Mouse (Mus musculus) limb, embryonic 14.5 days (tissue): ENCODE measurements around the gene Tcte3. TPM values are rescaled to one million over a fixed set of nuclear protein-coding genes. Genes with fewer than 3 reads are reported as not detected.
"Not testable (repeated sequence)": the region's sequence is repeated elsewhere in the genome, so short reads cannot be mapped to it uniquely, and the experiment has no call there.

Experiments used
- ATAC-seq: fragments of 200-750 bp; cut with Nextera tagmentation; 2 replicates; pipeline ENCODE4 v1.8.0; 2017; ENCODE audit warnings: low read depth, moderate number of reproducible peaks, moderate TSS enrichment; ENCODE audit not compliant: low FRiP score
- DNase-seq: peaks from one replicate; pipeline ENCODE4 v3.0.0-alpha.2; 2015; ENCODE audit warnings: low spot score
- H3K27ac ChIP-seq: fragments of 300-500 bp; sonication (generic); replicated peaks from 2 replicates; pipeline ENCODE4 v1.5.1; 2014; ENCODE audit warnings: low read depth, mild to moderate bottlenecking, low read length, moderate library complexity, mixed read lengths
- H3K27me3 ChIP-seq: fragments of 300-500 bp; sonication (generic); 2 replicates; pipeline ENCODE4 v1.6.1; 2014; ENCODE audit warnings: low read length, mixed read lengths; ENCODE audit not compliant: control insufficient read depth, insufficient read depth
- H3K36me3 ChIP-seq: fragments of 300-500 bp; sonication (generic); 2 replicates; pipeline ENCODE4 v1.6.1; 2014; ENCODE audit warnings: mild to moderate bottlenecking, low read length, moderate library complexity, mixed read lengths; ENCODE audit not compliant: control insufficient read depth, insufficient read depth
- H3K4me1 ChIP-seq: fragments of 300-500 bp; sonication (generic); 2 replicates; pipeline ENCODE4 v1.6.1; 2014; ENCODE audit warnings: antibody characterized with exemption, low read length, mixed read lengths; ENCODE audit not compliant: control insufficient read depth, insufficient read depth
- H3K4me2 ChIP-seq: fragments of 300-500 bp; sonication (generic); replicated peaks from 2 replicates; pipeline ENCODE4 v1.6.1; 2014; ENCODE audit warnings: low read depth, mild to moderate bottlenecking, low read length, moderate library complexity; ENCODE audit not compliant: severe bottlenecking
- H3K4me3 ChIP-seq: fragments of 300-500 bp; sonication (generic); replicated peaks from 2 replicates; pipeline ENCODE4 v1.5.1; 2014; ENCODE audit warnings: low read length
- H3K9ac ChIP-seq: fragments of 300-500 bp; sonication (generic); 2 replicates; pipeline ENCODE4 v1.6.1; 2014; ENCODE audit warnings: mild to moderate bottlenecking, low read depth, low read length, moderate library complexity; ENCODE audit not compliant: severe bottlenecking
- H3K9me3 ChIP-seq: fragments of 300-500 bp; sonication (generic); 2 replicates; pipeline ENCODE4 v1.6.1; 2016; ENCODE audit warnings: low read length; ENCODE audit not compliant: control insufficient read depth
- POLR2A ChIP-seq: fragments of 200-500 bp; IDR thresholded peaks from 2 replicates; pipeline ENCODE4 v1.8.0; 2012; ENCODE audit warnings: inconsistent platforms, mild to moderate bottlenecking, moderate library complexity, borderline replicate concordance; ENCODE audit not compliant: insufficient read depth, insufficient read length; ENCODE audit errors: extremely low read depth
- WGBS: fragments of 180-500 bp; shearing (Covaris S2); extraction: QIAGEN DNeasy Blood & Tissue Kit; methylation state at CpG from one replicate; pipeline ENCODE4 v1.1.7; 2014; 5-methylcytosine and 5-hydroxymethylcytosine counted together
- polyA plus RNA-seq, 2 experiments: library from polyadenylated mRNA; depleted of rRNA in 1 of 2; stranded (reverse) in 1 of 2; unstranded in 1 of 2; fragments of >200 nt; fragmentation: Nextera tagmentation in 1 of 2; extraction: Ambion mirVana in 1 of 2; gene quantifications; 2 replicates each; pipeline versions ENCODE4 v1.2.1 to v1.2.3; 2012 to 2014

Tcte3 gene
- polyA plus RNA-seq, 2 experiments, result not detected

DNA sequence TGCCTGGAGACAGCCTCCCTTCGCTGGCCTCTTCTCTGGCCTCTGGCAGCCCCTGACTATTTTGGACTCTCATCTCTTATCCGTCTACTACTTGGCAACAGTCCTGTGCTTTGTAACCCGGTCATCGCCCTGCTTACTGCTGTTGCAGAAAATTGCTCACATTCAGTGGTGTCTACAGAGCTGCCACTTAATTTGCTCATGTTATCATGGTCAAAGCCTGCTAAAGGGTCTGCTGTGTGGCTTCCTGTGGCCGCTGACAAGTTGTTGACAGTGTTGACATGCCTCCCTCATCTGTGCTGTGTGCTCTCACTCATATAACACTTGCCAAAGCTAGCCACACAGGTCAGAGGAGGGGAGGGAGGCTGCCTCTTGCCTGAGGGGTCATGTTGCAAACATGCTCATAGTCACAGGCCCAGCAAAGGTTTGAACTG lies 16.9 kb upstream of the Tcte3 start:
- ATAC-seq (no peak), DNase-seq (no peak)
- Histone ChIP-seq H3K4me2 (no peak overlapping the region), H3K36me3 (peaks cover 37% of the 10 kb centered on the region), H3K4me1 (no peaks in the 10 kb centered on the region), H3K4me3 (no peak overlapping the region), H3K9me3 (no peaks in the 10 kb centered on the region), H3K9ac (no peak overlapping the region), H3K27me3 (no peaks in the 10 kb centered on the region), H3K27ac (no peak overlapping the region)
- TF ChIP-seq POLR2A, result no peak
- WGBS, result 90% methylated on average over 5 of the region's 5 CpGs

DNA sequence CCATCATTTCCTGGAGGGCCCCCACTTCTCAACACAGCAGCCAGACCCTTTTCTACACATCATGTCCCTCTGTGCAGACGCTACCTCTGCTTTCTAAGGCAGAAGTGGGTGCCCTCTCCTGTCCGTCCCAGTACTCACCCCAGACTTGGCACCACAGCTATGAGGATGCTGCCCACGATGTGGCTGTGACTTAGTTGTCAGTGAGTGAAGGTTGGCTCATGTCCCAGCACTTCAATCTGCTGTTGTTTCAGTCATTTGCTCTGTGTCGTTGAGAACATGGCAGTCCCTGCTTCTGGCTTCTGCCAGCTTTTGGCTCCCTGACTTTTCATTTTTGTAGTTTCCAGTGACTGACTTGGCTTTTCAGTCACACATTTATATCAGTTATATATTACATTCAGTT lies 14.6 kb upstream of the Tcte3 start:
- DNase-seq (no peak), ATAC-seq (no peak)
- H3K27me3 ChIP-seq, result no peaks in the 10 kb centered on the region
- no peaks in the 10 kb centered on the region for H3K9me3 ChIP-seq
- H3K4me2 ChIP-seq, result no peak overlapping the region
- no peak for TF ChIP-seq POLR2A
- H3K9ac ChIP-seq, result no peak overlapping the region
- peaks cover 25% of the 10 kb centered on the region for H3K36me3 ChIP-seq
- H3K27ac ChIP-seq, result no peak overlapping the region
- no peaks in the 10 kb centered on the region for H3K4me1 ChIP-seq
- no peak overlapping the region for H3K4me3 ChIP-seq
- 90% methylated on average over 4 of the region's 4 CpGs for WGBS

GRCm38 (mm10) chr17:15053829-15054200 lies 12.5 kb upstream of the Tcte3 start:
- not testable (repeated sequence) for ATAC-seq, H3K9me3 ChIP-seq, H3K27ac ChIP-seq, H3K4me2 ChIP-seq, DNase-seq, H3K9ac ChIP-seq, H3K4me1 ChIP-seq, H3K4me3 ChIP-seq, H3K27me3 ChIP-seq
- peaks cover 13% of the 10 kb centered on the region for H3K36me3 ChIP-seq
- 87% methylated on average over 11 of the region's 13 CpGs for WGBS

DNA sequence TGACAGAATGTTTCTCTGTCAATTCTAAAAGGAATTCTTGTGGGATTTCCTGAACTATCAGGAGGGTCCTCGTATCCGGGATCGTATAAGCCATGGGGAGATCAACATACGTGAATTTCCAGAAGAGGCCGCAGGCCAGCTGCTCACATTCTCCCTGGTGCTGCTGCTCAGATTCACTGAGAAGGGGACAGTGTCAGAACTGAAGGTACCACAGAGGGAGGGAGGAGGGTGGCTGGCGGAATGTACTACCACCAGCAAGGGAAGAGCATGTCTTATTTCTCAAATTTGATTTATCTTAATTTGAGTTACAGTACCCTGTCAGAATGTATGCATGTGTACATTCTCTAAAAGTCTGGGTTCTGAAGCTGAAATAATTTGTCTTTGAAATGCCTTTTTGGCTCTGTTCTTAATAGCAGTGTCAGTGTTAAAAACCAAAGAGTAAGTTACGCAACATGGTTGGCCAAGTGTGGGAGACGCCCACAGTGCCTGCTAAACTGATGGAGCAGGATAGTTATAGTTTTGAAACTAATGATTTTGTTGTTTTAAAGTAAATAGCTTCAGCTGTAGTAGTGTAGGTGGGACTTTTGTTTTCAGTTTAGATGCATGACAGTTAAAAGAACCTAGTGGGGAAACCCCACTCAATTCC lies 12.0 kb upstream of the Tcte3 start:
- H3K9me3 ChIP-seq, H3K4me2 ChIP-seq, DNase-seq, H3K9ac ChIP-seq, H3K27ac ChIP-seq, H3K4me1 ChIP-seq, ATAC-seq, H3K4me3 ChIP-seq, H3K27me3 ChIP-seq: not testable (repeated sequence)
- H3K36me3 ChIP-seq, result peaks cover 12% of the 10 kb centered on the region
- 88% methylated on average over 5 of the region's 8 CpGs for WGBS

- 67% methylated on average over 1 of the region's 1 CpGs for WGBS
- not testable (repeated sequence) for ATAC-seq, DNase-seq
Measured at GRCm38 (mm10) chr17:15052766-15053165, 11.5 kb upstream of the Tcte3 start.

GRCm38 (mm10) chr17:15050338-15050737 lies 9.1 kb upstream of the Tcte3 start:
- not testable (repeated sequence) for H3K9ac ChIP-seq, ATAC-seq, H3K27me3 ChIP-seq, H3K4me2 ChIP-seq, DNase-seq, H3K9me3 ChIP-seq, H3K4me1 ChIP-seq, H3K4me3 ChIP-seq, H3K27ac ChIP-seq, H3K36me3 ChIP-seq
- WGBS, result no CpG with 5 or more reads among the region's 1 CpGs

More at GRCm38 (mm10) chr17:15052766-15053165, 11.5 kb upstream of the Tcte3 start:
- H3K36me3 ChIP-seq, H3K9me3 ChIP-seq, H3K4me1 ChIP-seq, H3K27me3 ChIP-seq, H3K4me2 ChIP-seq, H3K27ac ChIP-seq, H3K4me3 ChIP-seq, H3K9ac ChIP-seq: not testable (repeated sequence)

GRCm38 (mm10) chr17:15040455-15040854 lies 833 bp downstream of the Tcte3 start:
- not testable (repeated sequence) for H3K4me1 ChIP-seq, H3K9ac ChIP-seq, H3K27me3 ChIP-seq, H3K36me3 ChIP-seq, DNase-seq, H3K4me2 ChIP-seq, H3K9me3 ChIP-seq, ATAC-seq, H3K27ac ChIP-seq, H3K4me3 ChIP-seq
- WGBS, result no CpG with 5 or more reads among the region's 3 CpGs

DNA sequence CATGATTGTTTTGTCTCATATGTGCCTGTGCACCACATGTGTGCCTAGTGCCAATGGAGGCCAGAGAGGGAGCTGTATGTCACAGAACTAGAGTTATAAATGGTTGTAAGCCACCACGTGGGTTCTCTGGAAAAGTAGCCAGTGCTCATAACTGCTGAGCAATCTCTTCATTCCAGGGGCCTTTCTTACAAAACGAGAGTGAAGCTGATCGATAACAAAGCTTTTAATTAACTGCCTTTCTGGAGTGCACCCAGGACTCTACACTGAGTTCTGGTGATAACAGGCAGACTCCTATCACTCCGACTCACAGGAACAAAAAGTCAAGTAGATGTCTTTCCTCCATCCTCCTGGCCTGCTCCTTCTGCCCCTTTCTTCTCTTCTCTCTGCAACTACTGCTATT lies 9.9 kb downstream of the Tcte3 start:
- H3K27ac ChIP-seq, H3K9me3 ChIP-seq, H3K4me1 ChIP-seq, H3K27me3 ChIP-seq, H3K4me2 ChIP-seq, DNase-seq, H3K9ac ChIP-seq, H3K4me3 ChIP-seq, H3K36me3 ChIP-seq, ATAC-seq: not testable (repeated sequence)
- no CpG with 5 or more reads among the region's 4 CpGs for whole genome bisulfite sequencing
